Mouse (Mus musculus) ovary, postnatal 36 days (tissue): Measurements from ENCODE around the gene Cth.

Experiments used
- DNase-seq: peaks from one replicate; pipeline ENCODE4 v3.0.0; 2022; ENCODE audit warnings: low spot score, mixed read lengths

The Cth gene

GRCm38 (mm10) chr3:157910262-157910661 is 14.6 kb downstream of the Cth start:
- no peak for DNase-seq

GRCm38 (mm10) chr3:157908166-157908565 is 16.7 kb downstream of the Cth start:
- DNase-seq: no peak

GRCm38 (mm10) chr3:157901721-157902120 is 23.2 kb downstream of the Cth start:
- no peak for DNase-seq

- DNase-seq: no peak
Observed at GRCm38 (mm10) chr3:157899986-157900385, 24.9 kb downstream of the Cth start.

- DNase-seq: no peak
Observed at GRCm38 (mm10) chr3:157897645-157898044, 27.2 kb downstream of the Cth start.

- no peak for DNase-seq
Observed at GRCm38 (mm10) chr3:157891819-157892218, 33.1 kb downstream of the Cth start.

- DNase-seq: no peak
Observed at GRCm38 (mm10) chr3:157884081-157884643, 40.7 kb downstream of the Cth start.

GRCm38 (mm10) chr3:157883085-157883484 is 41.8 kb downstream of the Cth start:
- DNase-seq: no peak

- DNase-seq: no peak
Observed at GRCm38 (mm10) chr3:157881992-157882391, 42.9 kb downstream of the Cth start.

GRCm38 (mm10) chr3:157880983-157881382 is 43.9 kb downstream of the Cth start:
- DNase-seq: no peak

- no peak for DNase-seq
Observed at GRCm38 (mm10) chr3:157877847-157878246, 47.0 kb downstream of the Cth start.

GRCm38 (mm10) chr3:157876439-157877156 is 48.3 kb downstream of the Cth start:
- DNase-seq: no peak

- no peak for DNase-seq
Observed at GRCm38 (mm10) chr3:157872897-157873296, 52.0 kb downstream of the Cth start.

GRCm38 (mm10) chr3:157867836-157868235 is 57.0 kb downstream of the Cth start:
- DNase-seq: no peak

GRCm38 (mm10) chr3:157866251-157866650 is 58.6 kb downstream of the Cth start:
- no peak for DNase-seq

GRCm38 (mm10) chr3:157865848-157866247 is 59.0 kb downstream of the Cth start:
- DNase-seq: no peak

GRCm38 (mm10) chr3:157865431-157865830 is 59.4 kb downstream of the Cth start:
- no peak for DNase-seq

GRCm38 (mm10) chr3:157852806-157853205 is 72.1 kb downstream of the Cth start:
- DNase-seq: no peak

GRCm38 (mm10) chr3:157848503-157848902 is 76.4 kb downstream of the Cth start:
- DNase-seq: no peak

GRCm38 (mm10) chr3:157847338-157848284 is 77.3 kb downstream of the Cth start:
- DNase-seq: no peak
